Mouse (Mus musculus): ENCODE results near the gene Cpped1. TPM values are rescaled to one million over a fixed set of nuclear protein-coding genes. Genes with fewer than 3 reads are reported as not detected.

Cpped1 gene
- total RNA-seq (2014; rRNA removed) (20.7 and 20.9 TPM in 2 replicates), polyA plus RNA-seq (2015; fragmentation: Nextera tagmentation; extraction: Ambion mirVana) (18.8 and 19.2 TPM in 2 replicates)

DNA sequence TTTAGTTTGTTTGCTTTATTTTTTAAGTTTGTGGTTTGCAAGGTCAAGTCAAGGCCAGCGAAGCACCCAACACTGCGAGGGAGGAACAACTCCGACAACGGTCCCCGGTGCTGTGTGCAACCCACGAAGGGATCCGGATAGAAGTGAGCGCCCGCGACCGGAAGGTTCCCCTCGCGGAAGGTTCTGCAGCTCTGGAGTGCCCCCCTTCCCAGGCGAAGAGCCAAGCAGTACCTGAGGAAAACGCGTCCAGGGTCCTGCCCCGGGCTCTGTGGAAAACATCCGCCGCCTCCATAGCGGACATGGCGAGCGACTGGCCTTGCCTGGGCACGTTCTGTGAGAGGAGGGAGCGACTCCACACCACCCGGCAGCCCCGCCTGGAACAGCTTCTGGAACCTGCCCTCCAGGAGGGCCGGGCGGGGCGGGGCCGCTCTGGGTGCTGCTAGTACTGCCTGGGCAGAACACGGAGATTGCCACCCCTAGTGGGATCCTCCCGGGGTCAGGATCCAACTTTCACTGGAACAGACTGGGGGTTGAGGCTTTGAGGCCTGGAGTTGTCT is at the start of gene Cpped1:
Gene Cpped1, minus strand, starts transcription at position 411 of the 557 bp plus-strand sequence.
- WGBS, result under 1% methylated on average over 32 of the region's 32 CpGs
- peaks cover 5% of the 10 kb centered on the region; the same call in 1 of the 2 replicates for H3K4me1 ChIP-seq (ENCODE audit: insufficient read depth, low read length)
- peak; percentile 95 for ATAC-seq (ENCODE audit: low FRiP score)

DNA sequence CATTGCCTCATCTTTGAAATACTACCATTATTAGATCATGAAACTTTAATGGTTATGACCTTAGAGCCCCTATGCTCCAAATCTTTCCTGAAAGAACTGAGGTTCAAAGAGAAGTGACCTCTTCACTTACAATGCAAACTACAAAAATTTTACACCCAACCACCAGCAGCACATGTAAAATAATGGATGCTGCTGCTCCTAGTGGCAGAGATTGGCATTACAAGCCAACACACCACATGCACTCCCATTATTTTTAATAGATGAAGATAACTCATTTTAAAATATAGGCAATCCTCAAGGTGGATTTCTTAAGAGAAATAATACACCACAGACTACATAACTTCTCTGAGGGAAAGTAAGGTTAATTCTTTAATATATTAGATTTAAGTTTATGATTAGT is 31.2 kb upstream of the Cpped1 start:
- no peaks in the 10 kb centered on the region for H3K9me3 ChIP-seq (ENCODE audit: low read length)
- DNase-seq (ENCODE audit: low spot score) (peak; percentile 34), ATAC-seq (ENCODE audit: low FRiP score) (no peak)
- no peaks in the 10 kb centered on the region for H3K36me3 ChIP-seq (ENCODE audit: insufficient read depth, low read length)
- H3K4me3 ChIP-seq (ENCODE audit: low read depth, low read length), result no peak overlapping the region
- no peaks in the 10 kb centered on the region for H3K27me3 ChIP-seq (ENCODE audit: insufficient read depth, low read length)
- no peak overlapping the region for H3K4me2 ChIP-seq (ENCODE audit: low read depth, low read length, poor library complexity, severe bottlenecking)
- H3K9ac ChIP-seq (replicated peaks; ENCODE audit: low read length, poor library complexity, severe bottlenecking), result no peak overlapping the region
- no peaks in the 10 kb centered on the region for H3K4me1 ChIP-seq (ENCODE audit: insufficient read depth, low read length)
- TF ChIP-seq CTCF (IDR thresholded peaks at IDR 0.05), result peak; percentile 78
- H3K27ac ChIP-seq (ENCODE audit: low read depth, low read length), result no peak overlapping the region

More for the DNA sequence above, at the start of gene Cpped1:
- peak within 1 kb of the TSS; percentile 56 for H3K4me2 ChIP-seq (ENCODE audit: low read depth, low read length, poor library complexity, severe bottlenecking)
- no peaks in the 10 kb centered on the region for H3K36me3 ChIP-seq (ENCODE audit: insufficient read depth, low read length)
- TF ChIP-seq CTCF (IDR thresholded peaks at IDR 0.05), result peak; percentile 25; the same call in 1 of the 2 replicates
- peak within 1 kb of the TSS; percentile 45 for H3K4me3 ChIP-seq (ENCODE audit: low read depth, low read length)
- peak; percentile 88 for DNase-seq (ENCODE audit: low spot score)
- no peaks in the 10 kb centered on the region for H3K9me3 ChIP-seq (ENCODE audit: low read length)
- peak within 1 kb of the TSS; percentile 85 for H3K27ac ChIP-seq (ENCODE audit: low read depth, low read length)
- peak within 1 kb of the TSS; percentile 84 for H3K9ac ChIP-seq (replicated peaks; ENCODE audit: low read length, poor library complexity, severe bottlenecking)
- H3K27me3 ChIP-seq (ENCODE audit: insufficient read depth, low read length), result no peaks in the 10 kb centered on the region

DNA sequence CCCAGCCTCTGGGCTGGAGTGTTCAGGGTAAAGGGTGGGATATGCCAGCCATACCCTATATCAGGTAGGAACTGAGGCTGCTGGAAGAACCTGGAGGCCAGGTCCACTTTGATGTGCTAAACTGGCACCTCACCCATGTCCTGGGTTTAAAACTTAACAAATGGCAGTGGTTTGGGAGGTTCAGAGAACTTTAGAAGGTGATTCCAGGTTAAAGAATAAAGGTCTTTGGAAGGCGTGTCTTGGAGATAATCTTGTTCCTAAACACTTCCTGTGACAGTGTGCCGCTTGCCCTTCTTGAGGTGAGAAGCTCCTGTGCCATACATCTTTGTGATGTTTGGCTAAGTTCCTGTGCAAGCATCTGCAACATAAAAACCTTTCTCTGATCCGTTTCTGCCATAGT is 1.6 kb upstream of the Cpped1 start:
- H3K27me3 ChIP-seq (ENCODE audit: insufficient read depth, low read length), result no peaks in the 10 kb centered on the region
- ATAC-seq (ENCODE audit: low FRiP score) (no peak), DNase-seq (ENCODE audit: low spot score) (no peak)
- no peak overlapping the region for H3K4me2 ChIP-seq (ENCODE audit: low read depth, low read length, poor library complexity, severe bottlenecking)
- no peaks in the 10 kb centered on the region for H3K9me3 ChIP-seq (ENCODE audit: low read length)
- 89% methylated on average over 3 of the region's 3 CpGs for WGBS
- peaks cover 5% of the 10 kb centered on the region; the same call in 1 of the 2 replicates for H3K4me1 ChIP-seq (ENCODE audit: insufficient read depth, low read length)
- H3K36me3 ChIP-seq (ENCODE audit: insufficient read depth, low read length), result no peaks in the 10 kb centered on the region
- H3K4me3 ChIP-seq (ENCODE audit: low read depth, low read length), result no peak overlapping the region
- no peak overlapping the region for H3K27ac ChIP-seq (ENCODE audit: low read depth, low read length)
- TF ChIP-seq CTCF (IDR thresholded peaks at IDR 0.05), result no peak
- no peak overlapping the region for H3K9ac ChIP-seq (replicated peaks; ENCODE audit: low read length, poor library complexity, severe bottlenecking)

DNA sequence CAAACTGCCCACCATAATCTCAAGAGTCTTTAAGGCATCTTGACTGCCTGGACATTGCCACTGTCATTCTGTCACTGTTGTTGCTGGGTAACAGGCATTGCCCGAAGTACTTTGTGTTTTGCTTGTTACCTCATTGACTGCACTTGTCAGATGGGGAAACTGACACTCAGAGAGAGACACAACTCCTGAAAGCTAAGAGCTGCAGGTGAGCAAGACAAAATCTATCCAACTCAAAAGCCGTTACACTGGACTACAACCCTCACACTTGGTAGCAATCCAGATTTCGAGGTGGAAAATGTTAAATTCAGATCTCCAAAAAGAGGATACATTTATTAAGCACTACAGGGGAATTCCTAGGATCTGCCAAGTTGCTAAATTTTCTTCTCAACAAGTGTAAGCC is 572 bp upstream of the Cpped1 start:
- Histone ChIP-seq H3K4me3 (ENCODE audit: low read depth, low read length) (no peak overlapping the region), H3K4me1 (ENCODE audit: insufficient read depth, low read length) (peaks cover 5% of the 10 kb centered on the region; the same call in 1 of the 2 replicates), H3K9me3 (ENCODE audit: low read length) (no peaks in the 10 kb centered on the region), H3K27ac (ENCODE audit: low read depth, low read length) (no peak overlapping the region), H3K9ac (replicated peaks; ENCODE audit: low read length, poor library complexity, severe bottlenecking) (no peak overlapping the region), H3K27me3 (ENCODE audit: insufficient read depth, low read length) (no peaks in the 10 kb centered on the region), H3K4me2 (ENCODE audit: low read depth, low read length, poor library complexity, severe bottlenecking) (no peak overlapping the region), H3K36me3 (ENCODE audit: insufficient read depth, low read length) (no peaks in the 10 kb centered on the region)
- DNase-seq (ENCODE audit: low spot score) (no peak), ATAC-seq (ENCODE audit: low FRiP score) (no peak)
- WGBS, result 73% methylated on average over 3 of the region's 3 CpGs
- TF ChIP-seq CTCF (IDR thresholded peaks at IDR 0.05), result no peak

DNA sequence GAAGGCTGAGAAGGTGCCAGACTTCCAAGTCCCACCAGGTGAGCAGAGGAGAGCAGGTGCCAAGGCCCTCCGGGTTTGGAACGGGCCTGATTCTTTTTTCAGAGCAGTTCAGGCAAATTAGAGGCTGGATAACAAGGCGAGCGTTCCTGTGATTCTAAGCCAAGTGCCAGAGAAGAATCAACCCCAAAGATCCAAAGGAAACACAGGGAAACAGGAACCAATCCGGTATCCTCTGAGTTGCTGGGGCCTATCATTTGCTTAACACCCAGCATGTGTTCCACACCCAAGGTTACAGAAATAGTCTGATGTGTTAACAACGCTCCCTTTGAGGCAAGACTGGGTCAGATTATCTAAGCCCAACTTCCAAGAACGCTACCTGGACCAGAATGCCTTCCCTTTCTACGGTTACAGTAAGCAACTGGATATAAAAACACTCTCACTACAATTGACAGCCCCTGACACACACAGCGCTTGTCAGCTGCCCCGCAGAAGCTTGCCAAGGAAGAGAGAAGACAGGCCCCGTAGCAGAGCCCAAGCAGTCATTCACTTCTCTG is 707 bp downstream of the Cpped1 start:
- Histone ChIP-seq H3K4me3 (ENCODE audit: low read depth, low read length) (peak overlapping the region; percentile 45), H3K27me3 (ENCODE audit: insufficient read depth, low read length) (no peaks in the 10 kb centered on the region), H3K9me3 (ENCODE audit: low read length) (no peaks in the 10 kb centered on the region), H3K9ac (replicated peaks; ENCODE audit: low read length, poor library complexity, severe bottlenecking) (peak overlapping the region; percentile 84), H3K36me3 (ENCODE audit: insufficient read depth, low read length) (no peaks in the 10 kb centered on the region), H3K27ac (ENCODE audit: low read depth, low read length) (peak overlapping the region; percentile 85), H3K4me1 (ENCODE audit: insufficient read depth, low read length) (peaks cover 5% of the 10 kb centered on the region; the same call in 1 of the 2 replicates), H3K4me2 (ENCODE audit: low read depth, low read length, poor library complexity, severe bottlenecking) (peak overlapping the region; percentile 56)
- DNase-seq (ENCODE audit: low spot score) (peak; percentile 34), ATAC-seq (ENCODE audit: low FRiP score) (peak; percentile 32)
- 26% methylated on average over 11 of the region's 11 CpGs for WGBS
- no peak for TF ChIP-seq CTCF (IDR thresholded peaks at IDR 0.05)

DNA sequence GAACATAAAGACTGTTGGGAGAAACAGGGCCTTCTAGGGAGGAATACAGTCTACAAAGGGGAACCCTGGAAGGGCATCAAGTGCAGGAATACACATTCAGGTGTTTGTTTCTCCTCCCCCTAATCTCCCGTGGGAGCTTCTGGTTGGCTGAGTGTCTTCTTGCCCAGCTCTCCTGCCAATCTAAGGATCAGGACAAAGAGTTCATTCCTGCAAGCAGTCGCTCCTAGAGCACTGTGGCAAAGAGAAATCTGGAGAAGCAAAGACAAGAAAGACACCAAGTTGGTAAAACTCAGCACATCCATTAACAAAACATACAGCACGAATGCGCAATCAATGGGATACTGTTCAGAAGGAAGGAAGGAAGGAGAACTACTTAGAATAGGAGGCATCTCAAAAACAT is 1.4 kb downstream of the Cpped1 start:
- peaks cover 5% of the 10 kb centered on the region; the same call in 1 of the 2 replicates for H3K4me1 ChIP-seq (ENCODE audit: insufficient read depth, low read length)
- no peaks in the 10 kb centered on the region for H3K36me3 ChIP-seq (ENCODE audit: insufficient read depth, low read length)
- DNase-seq (ENCODE audit: low spot score) (no peak), ATAC-seq (ENCODE audit: low FRiP score) (no peak)
- no peak overlapping the region for H3K4me3 ChIP-seq (ENCODE audit: low read depth, low read length)
- no peaks in the 10 kb centered on the region for H3K9me3 ChIP-seq (ENCODE audit: low read length)
- TF ChIP-seq CTCF (IDR thresholded peaks at IDR 0.05), result no peak
- H3K27me3 ChIP-seq (ENCODE audit: insufficient read depth, low read length), result no peaks in the 10 kb centered on the region
- H3K4me2 ChIP-seq (ENCODE audit: low read depth, low read length, poor library complexity, severe bottlenecking), result peak overlapping the region; percentile 56; the same call in 1 of the 2 replicates
- peak overlapping the region; percentile 85; the same call in 1 of the 2 replicates for H3K27ac ChIP-seq (ENCODE audit: low read depth, low read length)
- WGBS, result 77% methylated on average over 4 of the region's 4 CpGs
- H3K9ac ChIP-seq (replicated peaks; ENCODE audit: low read length, poor library complexity, severe bottlenecking), result 0 out of 2 replicates have a peak overlapping the region, but pooled peaks have one; percentile 84
